Mouse (Mus musculus): ENCODE measurements at regions not wholly inside any gene's neighbourhood (a gene's known extent, or its start where the extent isn't known, plus 50 kb on each side); places are given as distances from the start of the nearest gene placed in this dataset.
"Not testable (repeated sequence)": the region's sequence is repeated elsewhere in the genome, so short reads cannot be mapped to it uniquely, and the experiment has no call there.

- no peak for DNase-seq (ENCODE audit: low spot score)
Measured at GRCm38 (mm10) chr9:33436459-33436858, 800.4 kb downstream of the Ets1 start.

- DNase-seq (ENCODE audit: low spot score) = no peak
Measured at GRCm38 (mm10) chr9:33442266-33442665, 806.2 kb downstream of the Ets1 start.

GRCm38 (mm10) chr9:33445902-33446301, 809.9 kb downstream of the Ets1 start:
- DNase-seq (ENCODE audit: low spot score) = no peak

- DNase-seq (ENCODE audit: low spot score) = no peak
Measured at GRCm38 (mm10) chr9:33475106-33475505, 839.1 kb downstream of the Ets1 start.

- no peak for DNase-seq (ENCODE audit: low spot score)
Measured at GRCm38 (mm10) chr9:33482845-33483540, 847.0 kb downstream of the Ets1 start.

- DNase-seq (ENCODE audit: low spot score) = no peak
Measured at GRCm38 (mm10) chr9:33483541-33483846, 847.5 kb downstream of the Ets1 start.

GRCm38 (mm10) chr9:33533101-33533810, 897.2 kb downstream of the Ets1 start:
- DNase-seq (ENCODE audit: low spot score) = no peak

GRCm38 (mm10) chr9:33543301-33543700, 907.3 kb downstream of the Ets1 start:
- no peak for DNase-seq (ENCODE audit: low spot score)

- DNase-seq (ENCODE audit: low spot score) = no peak
Measured at GRCm38 (mm10) chr9:33546126-33546737, 910.2 kb downstream of the Ets1 start.

GRCm38 (mm10) chr9:33549395-33549794, 913.4 kb downstream of the Ets1 start:
- DNase-seq (ENCODE audit: low spot score) = no peak

GRCm38 (mm10) chr9:33571990-33572389, 913.7 kb upstream of the Kirrel3 start:
- DNase-seq (ENCODE audit: low spot score) = no peak

- DNase-seq (ENCODE audit: low spot score) = no peak
Measured at GRCm38 (mm10) chr9:33611511-33611910, 874.2 kb upstream of the Kirrel3 start.

GRCm38 (mm10) chr9:33624378-33624777, 861.3 kb upstream of the Kirrel3 start:
- DNase-seq (ENCODE audit: low spot score) = no peak

GRCm38 (mm10) chr9:33629731-33630473, 855.8 kb upstream of the Kirrel3 start:
- no peak for DNase-seq (ENCODE audit: low spot score)

GRCm38 (mm10) chr9:33662978-33663377, 822.7 kb upstream of the Kirrel3 start:
- DNase-seq (ENCODE audit: low spot score) = no peak

GRCm38 (mm10) chr9:33681129-33681528, 804.6 kb upstream of the Kirrel3 start:
- no peak for DNase-seq (ENCODE audit: low spot score)

GRCm38 (mm10) chr9:33691731-33692130, 794.0 kb upstream of the Kirrel3 start:
- no peak for DNase-seq (ENCODE audit: low spot score)

GRCm38 (mm10) chr9:33717614-33718013, 768.1 kb upstream of the Kirrel3 start:
- DNase-seq (ENCODE audit: low spot score) = no peak

GRCm38 (mm10) chr9:33724811-33725210, 760.9 kb upstream of the Kirrel3 start:
- no peak for DNase-seq (ENCODE audit: low spot score)

- DNase-seq (ENCODE audit: low spot score) = not testable (repeated sequence)
Measured at GRCm38 (mm10) chr9:33728058-33728457, 757.6 kb upstream of the Kirrel3 start.

- DNase-seq (ENCODE audit: low spot score) = no peak
Measured at GRCm38 (mm10) chr9:33760701-33761100, 725.0 kb upstream of the Kirrel3 start.

- no peak for DNase-seq (ENCODE audit: low spot score)
Measured at GRCm38 (mm10) chr9:33766235-33766634, 719.5 kb upstream of the Kirrel3 start.
